Mouse (Mus musculus) cerebellum, adult 2 months (tissue): ENCODE data around the gene Eogt.

ENCODE experiments used
- CTCF ChIP-seq: fragments of 200-500 bp; IDR thresholded peaks from 2 replicates; pipeline ENCODE4 v1.5.1; 2011; ENCODE audit warnings: low read depth, mild to moderate bottlenecking, control low read depth, low read length, moderate library complexity, borderline replicate concordance; ENCODE audit not compliant: insufficient read depth
- POLR2A ChIP-seq: fragments of 200-500 bp; IDR thresholded peaks from 2 replicates; pipeline ENCODE4 v1.6.1; 2011; ENCODE audit warnings: low read length, control low read depth, borderline replicate concordance; ENCODE audit not compliant: insufficient read depth

- TF ChIP-seq CTCF: peak; percentile 67
- TF ChIP-seq POLR2A: no peak
Measured at GRCm38 (mm10) chr6:97106777-97107176, 42.2 kb downstream of the Eogt start.
